Mouse (Mus musculus) myocyte (in vitro differentiated cells): ENCODE data around the gene Glb1.

Source experiments
- E2F4 ChIP-seq: IDR thresholded peaks from one replicate; pipeline ENCODE4 v1.6.1; 2011; ENCODE audit warnings: mild to moderate bottlenecking, control low read depth, moderate library complexity; ENCODE audit not compliant: insufficient read depth
- POLR2A ChIP-seq: IDR thresholded peaks from one replicate; pipeline ENCODE4 v1.6.1; 2011; ENCODE audit warnings: low read depth, mild to moderate bottlenecking, control low read depth, moderate library complexity; ENCODE audit not compliant: insufficient read length
- POLR2AphosphoS2 ChIP-seq: IDR thresholded peaks from one replicate; pipeline ENCODE4 v1.6.1; 2011; ENCODE audit warnings: low read depth, control low read depth; ENCODE audit not compliant: insufficient read length
- TCF12 ChIP-seq: IDR thresholded peaks from one replicate; pipeline ENCODE4 v1.6.1; 2011; ENCODE audit warnings: mild to moderate bottlenecking, control low read depth; ENCODE audit not compliant: poor library complexity, insufficient read depth, severe bottlenecking

DNA sequence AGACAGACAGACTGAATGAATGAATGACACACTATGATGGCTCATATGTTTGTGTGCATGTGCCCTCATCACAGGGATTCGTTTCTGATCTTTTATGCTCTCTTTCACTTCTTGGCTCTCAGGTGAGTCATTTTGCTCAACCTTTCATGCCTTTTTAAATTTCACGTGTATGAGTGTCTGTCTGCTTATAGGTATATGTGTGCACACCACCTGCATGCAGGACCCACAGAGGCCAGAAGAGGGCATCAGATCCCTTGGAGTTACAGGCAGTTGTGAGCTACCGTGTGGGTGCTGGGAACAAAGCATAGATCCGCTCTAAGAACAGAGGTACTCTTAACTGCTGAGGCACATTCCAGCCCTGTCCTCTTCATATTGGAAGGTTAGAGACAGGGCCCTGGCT lies 67.8 kb downstream of the Glb1 start:
- TF ChIP-seq POLR2AphosphoS2, result no peak
- no peak for TF ChIP-seq POLR2A
- no peak for TF ChIP-seq TCF12
- no peak for TF ChIP-seq E2F4
